Mouse (Mus musculus): ENCODE measurements around the gene Atf3. TPM values are rescaled to one million over a fixed set of nuclear protein-coding genes. Genes with fewer than 3 reads are reported as not detected.
"Not testable (repeated sequence)": the region's sequence is repeated elsewhere in the genome, so short reads cannot be mapped to it uniquely, and the experiment has no call there.

Atf3 gene
- polyA plus RNA-seq, 1 experiment from 2014 or later = 4.6 TPM

DNA sequence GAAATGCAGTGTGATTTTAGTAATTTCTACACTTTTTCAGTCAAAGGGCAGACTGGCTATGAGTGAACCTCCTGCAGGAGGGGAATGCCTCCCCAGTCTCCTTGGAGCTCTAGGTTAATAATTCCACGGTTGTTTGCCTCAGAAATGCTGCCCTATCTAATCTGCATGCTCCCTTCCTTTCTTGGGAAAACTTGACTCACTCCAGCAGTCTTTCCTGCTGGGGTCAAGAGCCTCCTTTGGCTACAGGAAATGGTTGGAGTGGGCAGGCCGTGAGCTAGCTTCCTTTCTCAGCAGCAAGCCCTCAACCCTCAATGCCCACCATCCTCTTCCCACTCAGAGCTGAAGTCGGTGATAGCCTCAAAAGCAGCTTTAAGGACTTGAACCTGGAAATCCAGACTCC lies 63.5 kb downstream of the Atf3 start:
- DNase-seq (ENCODE audit: low spot score, missing footprints) (no peak), ATAC-seq (ENCODE audit: low FRiP score) (no peak)
- Histone ChIP-seq H3K27me3 (ENCODE audit: control insufficient read depth, insufficient read depth, low read length) (no peaks in the 10 kb centered on the region), H3K9ac (ENCODE audit: low read length) (no peak overlapping the region), H3K36me3 (ENCODE audit: control insufficient read depth, insufficient read depth, low read length) (no peaks in the 10 kb centered on the region), H3K27ac (ENCODE audit: low read depth, low read length) (no peak overlapping the region), H3K4me3 (ENCODE audit: low read depth, low read length) (no peak overlapping the region), H3K9me3 (ENCODE audit: control insufficient read depth, low read length) (no peaks in the 10 kb centered on the region), H3K4me1 (ENCODE audit: control insufficient read depth, insufficient read depth, low read length) (no peaks in the 10 kb centered on the region), H3K4me2 (no peak overlapping the region)
- WGBS = 61% methylated on average over 3 of the region's 3 CpGs

DNA sequence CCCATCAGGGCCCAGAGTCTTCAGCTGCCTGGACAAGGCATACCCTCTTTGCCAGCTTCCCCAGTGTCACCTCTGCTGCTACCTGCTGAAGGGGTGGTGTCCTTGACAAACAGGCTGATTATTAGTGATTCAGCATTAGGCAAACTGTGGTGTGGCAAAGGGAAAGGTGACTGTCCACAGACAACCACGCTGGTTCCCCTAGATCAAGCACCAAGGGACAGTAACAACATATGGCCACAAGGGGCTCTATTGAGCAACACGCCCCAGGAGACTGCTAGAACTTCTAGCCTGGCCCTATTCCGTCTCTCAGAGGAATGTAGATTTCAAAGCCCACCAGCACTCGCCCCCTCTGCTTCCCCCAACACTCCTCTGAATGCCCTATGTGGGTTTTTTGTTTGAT lies 64.8 kb downstream of the Atf3 start:
- no peaks in the 10 kb centered on the region for H3K27me3 ChIP-seq (ENCODE audit: control insufficient read depth, insufficient read depth, low read length)
- no peak overlapping the region for H3K9ac ChIP-seq (ENCODE audit: low read length)
- H3K36me3 ChIP-seq (ENCODE audit: control insufficient read depth, insufficient read depth, low read length) = no peaks in the 10 kb centered on the region
- ATAC-seq (ENCODE audit: low FRiP score) (no peak), DNase-seq (ENCODE audit: low spot score, missing footprints) (peak; percentile 89)
- H3K4me3 ChIP-seq (ENCODE audit: low read depth, low read length) = no peak overlapping the region
- no peak overlapping the region for H3K4me2 ChIP-seq
- no peaks in the 10 kb centered on the region for H3K4me1 ChIP-seq (ENCODE audit: control insufficient read depth, insufficient read depth, low read length)
- WGBS = 16% methylated on average over 4 of the region's 4 CpGs
- no peak overlapping the region for H3K27ac ChIP-seq (ENCODE audit: low read depth, low read length)
- H3K9me3 ChIP-seq (ENCODE audit: control insufficient read depth, low read length) = no peaks in the 10 kb centered on the region

DNA sequence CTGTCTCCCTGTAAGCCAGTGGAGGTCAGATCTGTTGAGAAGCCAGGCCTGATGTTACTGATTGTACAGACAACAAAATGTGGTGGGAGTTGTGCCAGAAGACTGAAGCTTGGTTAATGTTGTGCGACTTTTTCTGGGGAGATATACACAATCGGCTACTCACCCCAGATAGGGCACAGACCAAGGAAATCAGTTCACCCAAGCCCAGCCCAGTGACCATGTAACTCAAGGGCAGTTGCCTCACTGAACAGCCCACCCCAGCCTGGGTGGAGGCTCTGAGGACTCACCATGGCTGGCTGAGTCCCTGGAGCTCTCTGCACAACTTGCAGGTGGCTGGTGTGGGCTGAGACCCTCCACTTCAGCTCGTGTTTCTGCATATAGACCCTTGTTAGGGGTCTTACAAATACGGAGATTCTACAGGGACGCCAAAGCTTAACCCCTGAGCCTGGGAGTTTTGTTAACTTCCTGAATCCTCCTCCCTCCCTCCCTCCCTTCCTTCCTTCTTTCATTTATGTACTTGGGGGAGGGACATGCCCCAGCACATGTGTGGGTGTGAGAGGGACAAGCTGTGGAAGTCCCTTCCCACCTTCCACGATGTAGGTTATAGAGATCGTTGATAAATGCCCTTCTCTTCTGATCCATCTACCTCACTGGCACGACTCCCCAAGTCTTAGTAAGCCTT lies 66.8 kb downstream of the Atf3 start:
- no peak overlapping the region for H3K27ac ChIP-seq (ENCODE audit: low read depth, low read length)
- H3K4me3 ChIP-seq (ENCODE audit: low read depth, low read length) = no peak overlapping the region
- WGBS = 79% methylated on average over 8 of the region's 8 CpGs
- no peaks in the 10 kb centered on the region for H3K9me3 ChIP-seq (ENCODE audit: control insufficient read depth, low read length)
- no peaks in the 10 kb centered on the region for H3K27me3 ChIP-seq (ENCODE audit: control insufficient read depth, insufficient read depth, low read length)
- ATAC-seq (ENCODE audit: low FRiP score) = no peak
- DNase-seq (ENCODE audit: low spot score, missing footprints) = no peak
- H3K4me2 ChIP-seq = no peak overlapping the region
- no peaks in the 10 kb centered on the region for H3K36me3 ChIP-seq (ENCODE audit: control insufficient read depth, insufficient read depth, low read length)
- no peak overlapping the region for H3K9ac ChIP-seq (ENCODE audit: low read length)
- H3K4me1 ChIP-seq (ENCODE audit: control insufficient read depth, insufficient read depth, low read length) = no peaks in the 10 kb centered on the region

DNA sequence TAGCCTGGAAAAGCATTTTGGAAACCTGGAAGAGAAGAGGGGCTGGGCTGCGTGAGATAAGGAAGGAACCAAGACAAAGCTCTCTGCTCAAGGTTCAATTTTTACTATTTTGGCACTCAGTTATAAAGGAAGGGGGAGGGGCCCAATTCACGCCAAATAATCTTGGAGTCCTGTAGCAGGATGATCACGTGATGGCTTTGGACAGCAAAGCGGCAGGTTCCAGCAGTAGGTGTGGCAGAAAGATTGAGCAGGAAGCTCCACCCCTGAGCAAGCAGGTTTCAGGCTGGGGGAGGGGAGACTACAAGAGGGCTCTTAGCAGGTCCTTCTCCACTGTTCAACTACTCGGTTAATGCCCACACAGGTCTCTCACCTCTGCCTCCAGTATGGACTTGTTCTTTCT lies 68.3 kb downstream of the Atf3 start:
- H3K4me1 ChIP-seq (ENCODE audit: control insufficient read depth, insufficient read depth, low read length); H3K9ac ChIP-seq (ENCODE audit: low read length); H3K4me3 ChIP-seq (ENCODE audit: low read depth, low read length); H3K27ac ChIP-seq (ENCODE audit: low read depth, low read length); DNase-seq (ENCODE audit: low spot score, missing footprints); ATAC-seq (ENCODE audit: low FRiP score); H3K4me2 ChIP-seq; H3K36me3 ChIP-seq (ENCODE audit: control insufficient read depth, insufficient read depth, low read length); H3K9me3 ChIP-seq (ENCODE audit: control insufficient read depth, low read length); H3K27me3 ChIP-seq (ENCODE audit: control insufficient read depth, insufficient read depth, low read length): not testable (repeated sequence)
- 87% methylated on average over 5 of the region's 5 CpGs for WGBS

DNA sequence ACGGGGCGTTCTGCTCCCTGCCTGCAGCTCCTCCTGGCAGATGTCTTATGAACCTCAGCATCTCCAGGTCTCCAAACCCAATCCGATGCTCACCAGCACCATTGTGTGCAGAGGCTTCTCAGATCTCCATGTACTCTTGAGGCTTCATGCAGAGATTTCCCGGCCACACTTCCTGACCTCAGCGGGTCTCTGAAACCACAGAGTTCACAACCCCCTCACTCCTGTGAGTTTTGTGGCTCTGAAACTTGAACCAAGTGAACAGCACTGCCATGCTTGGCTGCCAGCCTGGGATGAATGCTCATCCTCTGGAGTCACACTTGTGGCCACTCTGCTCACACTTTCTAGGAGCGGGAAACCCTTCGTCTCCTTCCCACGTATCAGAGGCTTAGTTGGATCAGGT lies 76.9 kb downstream of the Atf3 start:
- Histone ChIP-seq H3K4me2 (no peak overlapping the region), H3K27ac (ENCODE audit: low read depth, low read length) (no peak overlapping the region), H3K4me3 (ENCODE audit: low read depth, low read length) (no peak overlapping the region), H3K9me3 (ENCODE audit: control insufficient read depth, low read length) (no peaks in the 10 kb centered on the region), H3K9ac (ENCODE audit: low read length) (no peak overlapping the region), H3K27me3 (ENCODE audit: control insufficient read depth, insufficient read depth, low read length) (no peaks in the 10 kb centered on the region), H3K36me3 (ENCODE audit: control insufficient read depth, insufficient read depth, low read length) (no peaks in the 10 kb centered on the region), H3K4me1 (ENCODE audit: control insufficient read depth, insufficient read depth, low read length) (no peaks in the 10 kb centered on the region)
- DNase-seq (ENCODE audit: low spot score, missing footprints) (no peak), ATAC-seq (ENCODE audit: low FRiP score) (no peak)
- WGBS = 84% methylated on average over 8 of the region's 8 CpGs

DNA sequence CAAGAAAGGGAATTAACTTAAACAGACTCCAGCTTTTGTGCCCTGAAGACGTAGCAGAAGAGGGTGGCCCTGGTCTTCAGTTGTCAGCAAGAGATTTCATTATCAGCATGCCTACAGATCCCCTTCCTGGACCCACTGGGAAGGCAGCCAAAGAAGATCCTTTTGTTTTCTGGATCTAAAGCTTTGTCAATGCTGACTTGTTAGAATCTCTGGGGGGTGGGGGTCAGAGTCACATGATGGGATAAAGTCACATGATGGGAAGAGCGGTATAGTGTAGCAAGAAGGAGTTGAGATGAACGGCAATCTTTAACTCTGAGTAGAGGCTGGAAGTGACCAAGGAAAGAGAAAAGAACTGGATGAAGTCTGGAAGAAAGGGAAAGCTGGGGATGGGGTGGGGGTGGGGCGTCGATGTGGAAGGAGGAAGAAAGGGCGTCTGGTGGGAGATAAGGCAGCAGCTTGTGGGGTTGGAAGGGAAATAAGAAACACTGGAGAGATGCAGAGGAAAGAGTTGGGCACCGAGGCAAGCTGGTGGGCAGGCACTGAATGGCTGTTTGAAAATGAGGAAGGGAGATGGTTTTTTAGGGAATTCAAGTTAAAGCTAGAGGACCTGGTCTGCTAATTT lies 78.9 kb downstream of the Atf3 start:
- H3K27me3 ChIP-seq (ENCODE audit: control insufficient read depth, insufficient read depth, low read length) = no peaks in the 10 kb centered on the region
- no peak for ATAC-seq (ENCODE audit: low FRiP score)
- no peaks in the 10 kb centered on the region for H3K4me1 ChIP-seq (ENCODE audit: control insufficient read depth, insufficient read depth, low read length)
- no peak overlapping the region for H3K4me2 ChIP-seq
- H3K9ac ChIP-seq (ENCODE audit: low read length) = no peak overlapping the region
- H3K4me3 ChIP-seq (ENCODE audit: low read depth, low read length) = no peak overlapping the region
- H3K36me3 ChIP-seq (ENCODE audit: control insufficient read depth, insufficient read depth, low read length) = no peaks in the 10 kb centered on the region
- DNase-seq (ENCODE audit: low spot score, missing footprints) = no peak
- H3K27ac ChIP-seq (ENCODE audit: low read depth, low read length) = no peak overlapping the region
- 69% methylated on average over 7 of the region's 7 CpGs for WGBS
- no peaks in the 10 kb centered on the region for H3K9me3 ChIP-seq (ENCODE audit: control insufficient read depth, low read length)

DNA sequence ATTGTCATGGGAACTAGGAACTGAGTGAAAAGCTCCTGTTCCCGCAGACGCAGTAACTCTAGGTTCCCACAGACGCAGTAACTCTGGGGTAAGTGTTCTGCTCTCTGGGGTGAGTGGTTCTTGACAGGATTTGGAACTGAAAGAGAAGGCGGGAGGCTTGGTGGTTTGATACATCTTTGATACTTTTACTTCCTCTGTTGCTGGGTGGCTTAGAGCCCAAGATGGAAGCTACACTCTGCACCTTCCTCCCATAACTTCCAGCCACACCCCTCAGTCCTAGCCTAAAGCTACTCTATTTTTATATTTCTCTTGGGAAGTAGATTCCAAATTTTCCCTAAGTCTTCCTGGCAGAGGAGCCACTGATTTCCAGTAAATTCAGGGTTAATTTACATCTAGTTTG lies 79.4 kb downstream of the Atf3 start:
- no peak overlapping the region for H3K27ac ChIP-seq (ENCODE audit: low read depth, low read length)
- H3K9ac ChIP-seq (ENCODE audit: low read length) = no peak overlapping the region
- H3K36me3 ChIP-seq (ENCODE audit: control insufficient read depth, insufficient read depth, low read length) = no peaks in the 10 kb centered on the region
- no peaks in the 10 kb centered on the region for H3K9me3 ChIP-seq (ENCODE audit: control insufficient read depth, low read length)
- ATAC-seq (ENCODE audit: low FRiP score) = no peak
- H3K4me1 ChIP-seq (ENCODE audit: control insufficient read depth, insufficient read depth, low read length) = no peaks in the 10 kb centered on the region
- no peak overlapping the region for H3K4me2 ChIP-seq
- H3K4me3 ChIP-seq (ENCODE audit: low read depth, low read length) = no peak overlapping the region
- 94% methylated on average over 4 of the region's 4 CpGs for WGBS
- no peak for DNase-seq (ENCODE audit: low spot score, missing footprints)
- no peaks in the 10 kb centered on the region for H3K27me3 ChIP-seq (ENCODE audit: control insufficient read depth, insufficient read depth, low read length)

DNA sequence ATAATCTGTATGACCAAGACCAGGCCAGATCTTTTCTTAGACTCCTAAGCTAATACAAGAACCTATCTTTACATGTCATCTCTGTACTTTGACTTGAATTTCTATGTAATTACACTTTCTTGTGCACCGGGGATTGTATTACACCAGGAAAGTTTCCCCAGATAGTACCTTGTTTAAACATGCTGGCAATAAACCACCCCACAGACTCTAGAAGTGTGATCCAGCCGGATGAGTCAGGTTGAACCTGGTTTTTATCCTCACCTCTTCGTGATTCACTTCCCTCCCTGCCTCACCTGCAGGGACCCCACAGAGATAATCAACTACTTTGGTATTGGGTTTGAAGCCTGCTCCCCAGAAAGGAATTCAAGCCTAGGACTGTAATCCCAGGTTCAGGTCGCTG lies 82.4 kb downstream of the Atf3 start:
- Histone ChIP-seq H3K9ac (ENCODE audit: low read length) (no peak overlapping the region), H3K4me3 (ENCODE audit: low read depth, low read length) (no peak overlapping the region), H3K4me2 (no peak overlapping the region), H3K27me3 (ENCODE audit: control insufficient read depth, insufficient read depth, low read length) (no peaks in the 10 kb centered on the region), H3K9me3 (ENCODE audit: control insufficient read depth, low read length) (no peaks in the 10 kb centered on the region), H3K4me1 (ENCODE audit: control insufficient read depth, insufficient read depth, low read length) (no peaks in the 10 kb centered on the region), H3K27ac (ENCODE audit: low read depth, low read length) (no peak overlapping the region), H3K36me3 (ENCODE audit: control insufficient read depth, insufficient read depth, low read length) (no peaks in the 10 kb centered on the region)
- WGBS = 52% methylated on average over 4 of the region's 4 CpGs
- DNase-seq (ENCODE audit: low spot score, missing footprints) (no peak), ATAC-seq (ENCODE audit: low FRiP score) (no peak)

DNA sequence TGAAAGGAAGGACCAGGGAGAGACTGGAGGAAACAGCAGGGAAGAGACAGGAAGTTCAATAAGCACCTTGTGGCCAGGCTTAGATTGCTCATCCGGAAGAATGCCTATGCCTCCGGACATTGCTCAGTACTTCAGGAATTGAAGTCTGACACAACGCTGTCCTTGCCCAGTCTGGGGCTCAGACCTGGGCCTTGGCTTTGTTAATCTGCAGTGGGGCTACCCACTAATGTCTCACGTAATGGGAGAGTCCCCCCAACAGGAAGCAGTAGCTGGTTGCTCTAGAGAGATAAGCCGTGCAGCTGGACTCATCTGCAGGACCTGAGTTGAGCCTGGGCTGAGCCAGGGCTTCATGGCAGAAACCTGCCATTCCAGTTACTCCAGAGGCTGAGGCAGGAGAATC lies 84.9 kb downstream of the Atf3 start:
- Histone ChIP-seq H3K4me1 (ENCODE audit: control insufficient read depth, insufficient read depth, low read length) (no peaks in the 10 kb centered on the region), H3K9ac (ENCODE audit: low read length) (no peak overlapping the region), H3K9me3 (ENCODE audit: control insufficient read depth, low read length) (no peaks in the 10 kb centered on the region; the same call in 1 of the 2 replicates), H3K27ac (ENCODE audit: low read depth, low read length) (no peak overlapping the region), H3K4me3 (ENCODE audit: low read depth, low read length) (no peak overlapping the region), H3K27me3 (ENCODE audit: control insufficient read depth, insufficient read depth, low read length) (no peaks in the 10 kb centered on the region), H3K36me3 (ENCODE audit: control insufficient read depth, insufficient read depth, low read length) (no peaks in the 10 kb centered on the region), H3K4me2 (no peak overlapping the region)
- DNase-seq (ENCODE audit: low spot score, missing footprints) (no peak), ATAC-seq (ENCODE audit: low FRiP score) (no peak)
- 77% methylated on average over 5 of the region's 5 CpGs for WGBS
